Mouse (Mus musculus) R1 (cell line): ENCODE data around the gene Uckl1.

ENCODE experiments used
- DNase-seq: peaks from one replicate; pipeline ENCODE4 v3.0.0-alpha.2; 2018; ENCODE audit warnings: low read depth, low spot score

Gene Uckl1

GRCm38 (mm10) chr2:181520118-181520935 lies 64.4 kb downstream of the Uckl1 start, which contains the start of gene Dnajc5:
Gene Dnajc5, plus strand, starts transcription at chr2:181520485.
- DNase-seq = peak; percentile 95

- no peak for DNase-seq
Observed at GRCm38 (mm10) chr2:181519201-181519600, 65.5 kb downstream of the Uckl1 start.
